Mouse (Mus musculus): Measurements from ENCODE around the gene Magi2.

The Magi2 gene

GRCm38 (mm10) chr5:20653425-20654185, 1426.8 kb downstream of the Magi2 start:
- in situ Hi-C loops (cut with MboI), result no loop called here

- in situ Hi-C loops (cut with MboI), result no loop called here
Measured at GRCm38 (mm10) chr5:20654766-20655472, 1428.1 kb downstream of the Magi2 start.

GRCm38 (mm10) chr5:20657056-20657455, 1430.2 kb downstream of the Magi2 start:
- in situ Hi-C loops (cut with MboI), result no loop called here

GRCm38 (mm10) chr5:20667601-20668000, 1440.8 kb downstream of the Magi2 start:
- in situ Hi-C loops (cut with MboI), result no loop called here

GRCm38 (mm10) chr5:20668736-20669355, 1442.0 kb downstream of the Magi2 start:
- in situ Hi-C loops (cut with MboI), result no loop called here

- in situ Hi-C loops (cut with MboI), result no loop called here
Measured at GRCm38 (mm10) chr5:20669456-20669855, 1442.6 kb downstream of the Magi2 start.

- in situ Hi-C loops (cut with MboI), result no loop called here
Measured at GRCm38 (mm10) chr5:20671826-20672225, 1445.0 kb downstream of the Magi2 start.

GRCm38 (mm10) chr5:20674523-20674922, 1447.7 kb downstream of the Magi2 start:
- in situ Hi-C loops (cut with MboI), result no loop called here

GRCm38 (mm10) chr5:20675163-20675665, 1448.4 kb downstream of the Magi2 start:
- in situ Hi-C loops (cut with MboI), result no loop called here

GRCm38 (mm10) chr5:20676193-20676871, 1449.5 kb downstream of the Magi2 start:
- in situ Hi-C loops (cut with MboI), result no loop called here

GRCm38 (mm10) chr5:20677246-20677645, 1450.4 kb downstream of the Magi2 start:
- in situ Hi-C loops (cut with MboI), result no loop called here

- in situ Hi-C loops (cut with MboI), result no loop called here
Measured at GRCm38 (mm10) chr5:20678573-20678972, 1451.7 kb downstream of the Magi2 start.

- in situ Hi-C loops (cut with MboI), result no loop called here
Measured at GRCm38 (mm10) chr5:20679920-20680319, 1453.1 kb downstream of the Magi2 start.

GRCm38 (mm10) chr5:20680833-20681530, 1454.1 kb downstream of the Magi2 start:
- in situ Hi-C loops (cut with MboI), result no loop called here

- in situ Hi-C loops (cut with MboI), result no loop called here
Measured at GRCm38 (mm10) chr5:20681660-20682059, 1454.8 kb downstream of the Magi2 start.

GRCm38 (mm10) chr5:20682208-20682607, 1455.4 kb downstream of the Magi2 start:
- in situ Hi-C loops (cut with MboI), result no loop called here

GRCm38 (mm10) chr5:20684112-20684511, 1457.3 kb downstream of the Magi2 start:
- in situ Hi-C loops (cut with MboI), result no loop called here

- in situ Hi-C loops (cut with MboI), result loop anchor here (10.0 kb wide), 1 partner anchor 217 kb away; no protein-coding TSS in a partner anchor
Measured at GRCm38 (mm10) chr5:20692230-20692629, 1465.4 kb downstream of the Magi2 start.

- in situ Hi-C loops (cut with MboI), result loop anchor here (10.0 kb wide), 1 partner anchor 224 kb away; no protein-coding TSS in a partner anchor
Measured at GRCm38 (mm10) chr5:20699116-20699515, 1472.3 kb downstream of the Magi2 start.

GRCm38 (mm10) chr5:20701483-20702421, 1474.9 kb downstream of the Magi2 start:
- in situ Hi-C loops (cut with MboI), result no loop called here
